Mouse (Mus musculus) hindbrain, embryonic 11.5 days (tissue): ENCODE results near the gene Anks6. TPM values are rescaled to one million over a fixed set of nuclear protein-coding genes. Genes with fewer than 3 reads are reported as not detected.
A peak's percentile ranks its signal among the peaks of the same experiment; 100 is the strongest.

Source experiments
- ATAC-seq: fragments of 200-750 bp; cut with Nextera tagmentation; 2 replicates; pipeline ENCODE4 v1.8.0; 2017; ENCODE audit warnings: mild to moderate bottlenecking, moderate TSS enrichment, moderate library complexity; ENCODE audit not compliant: low FRiP score
- DNase-seq: peaks from one replicate; pipeline ENCODE4 v3.0.0-alpha.2; 2015; ENCODE audit warnings: low spot score
- H3K27ac ChIP-seq: fragments of 300-500 bp; sonication (generic); 2 replicates; pipeline ENCODE4 v1.5.1; 2014; ENCODE audit warnings: mild to moderate bottlenecking, low read depth, low read length
- H3K27me3 ChIP-seq: fragments of 300-500 bp; sonication (generic); 2 replicates; pipeline ENCODE4 v1.6.1; 2014; ENCODE audit warnings: mild to moderate bottlenecking, low read length, moderate library complexity, mixed read lengths; ENCODE audit not compliant: control insufficient read depth, insufficient read depth
- H3K36me3 ChIP-seq: fragments of 300-500 bp; sonication (generic); 2 replicates; pipeline ENCODE4 v1.6.1; 2014; ENCODE audit warnings: mild to moderate bottlenecking, low read length, moderate library complexity, mixed read lengths; ENCODE audit not compliant: control insufficient read depth, insufficient read depth
- H3K4me1 ChIP-seq: fragments of 300-500 bp; sonication (generic); replicated peaks from 2 replicates; pipeline ENCODE4 v1.6.1; 2014; ENCODE audit warnings: low read length, mixed read lengths; ENCODE audit not compliant: control insufficient read depth, insufficient read depth
- H3K4me2 ChIP-seq: fragments of 300-500 bp; sonication (generic); replicated peaks from 2 replicates; pipeline ENCODE4 v1.6.1; 2014; ENCODE audit warnings: mild to moderate bottlenecking, low read depth, low read length
- H3K4me3 ChIP-seq: fragments of 300-500 bp; sonication (generic); 2 replicates; pipeline ENCODE4 v1.5.1; 2014; ENCODE audit warnings: low read depth, low read length
- H3K9ac ChIP-seq: fragments of 300-500 bp; sonication (generic); 2 replicates; pipeline ENCODE4 v1.6.1; 2014; ENCODE audit warnings: low read depth, low read length
- H3K9me3 ChIP-seq: fragments of 300-500 bp; sonication (generic); 2 replicates; pipeline ENCODE4 v1.6.1; 2016; ENCODE audit warnings: low read length; ENCODE audit not compliant: control insufficient read depth
- WGBS: fragments of 180-500 bp; shearing (Covaris S2); extraction: QIAGEN DNeasy Blood & Tissue Kit; methylation state at CpG from one replicate; pipeline ENCODE4 v1.1.7; 2014; 5-methylcytosine and 5-hydroxymethylcytosine counted together
- polyA plus RNA-seq: library from polyadenylated mRNA; unstranded; fragments of >200 nt; fragmentation: Nextera tagmentation; extraction: Ambion mirVana; gene quantifications from 2 replicates; pipeline ENCODE4 v1.2.1, GENCODE M21; 2014

Anks6 gene
- polyA plus RNA-seq, 1 experiment from 2014 or later, result 2.9 TPM

- no peak for DNase-seq
- Histone ChIP-seq H3K4me1 (no peaks in the 10 kb centered on the region; the same call in 1 of the 2 replicates), H3K9me3 (no peaks in the 10 kb centered on the region), H3K4me3 (no peak overlapping the region), H3K9ac (no peak overlapping the region), H3K27me3 (no peaks in the 10 kb centered on the region), H3K36me3 (no peaks in the 10 kb centered on the region), H3K27ac (no peak overlapping the region), H3K4me2 (no peak overlapping the region)
- ATAC-seq, result 0 out of 2 replicates have a peak, but pooled peaks have one; percentile 7
- 61% methylated on average over 13 of the region's 13 CpGs for WGBS
Measured at GRCm38 (mm10) chr4:47036486-47037320, 20.5 kb downstream of the Anks6 start.

GRCm38 (mm10) chr4:47035536-47035935 lies 21.7 kb downstream of the Anks6 start:
- Histone ChIP-seq H3K4me3 (no peak overlapping the region), H3K4me1 (no peaks in the 10 kb centered on the region; the same call in 1 of the 2 replicates), H3K27me3 (no peaks in the 10 kb centered on the region), H3K9ac (no peak overlapping the region), H3K36me3 (no peaks in the 10 kb centered on the region), H3K4me2 (no peak overlapping the region), H3K27ac (no peak overlapping the region), H3K9me3 (no peaks in the 10 kb centered on the region)
- 71% methylated on average over 14 of the region's 14 CpGs for WGBS
- DNase-seq (peak; percentile 20), ATAC-seq (0 out of 2 replicates have a peak, but pooled peaks have one; percentile 20)

GRCm38 (mm10) chr4:47032171-47032570 lies 25.1 kb downstream of the Anks6 start:
- no peaks in the 10 kb centered on the region for H3K36me3 ChIP-seq
- no peak overlapping the region for H3K9ac ChIP-seq
- no peaks in the 10 kb centered on the region for H3K27me3 ChIP-seq
- WGBS, result 87% methylated on average over 8 of the region's 8 CpGs
- no peak overlapping the region for H3K4me3 ChIP-seq
- no peak for DNase-seq
- H3K9me3 ChIP-seq, result no peaks in the 10 kb centered on the region
- no peak for ATAC-seq
- H3K27ac ChIP-seq, result no peak overlapping the region
- no peaks in the 10 kb centered on the region; the same call in 1 of the 2 replicates for H3K4me1 ChIP-seq
- no peak overlapping the region for H3K4me2 ChIP-seq

DNA sequence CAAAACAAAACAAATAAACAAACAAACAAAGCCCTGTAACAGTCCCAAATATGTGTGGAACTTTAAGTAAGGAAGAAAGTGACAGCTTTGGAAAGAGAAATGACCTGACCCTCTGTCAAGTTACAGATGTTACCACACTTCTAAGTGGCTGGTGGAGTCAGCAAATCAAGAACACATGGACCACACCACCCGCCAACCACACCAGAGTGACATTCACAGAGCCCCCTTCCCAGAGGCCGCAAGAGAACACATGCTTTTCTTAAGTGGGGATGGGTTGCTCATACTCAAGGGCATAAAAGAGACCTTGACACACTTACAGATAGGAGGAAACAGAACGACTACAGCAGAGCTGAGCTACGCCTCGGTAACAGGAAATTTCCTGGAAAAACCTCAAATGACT lies 28.4 kb downstream of the Anks6 start:
- no peak overlapping the region for H3K9ac ChIP-seq
- H3K4me2 ChIP-seq, result no peak overlapping the region
- H3K4me3 ChIP-seq, result no peak overlapping the region
- DNase-seq, result no peak
- 81% methylated on average over 5 of the region's 5 CpGs for WGBS
- H3K27ac ChIP-seq, result no peak overlapping the region
- H3K4me1 ChIP-seq, result no peaks in the 10 kb centered on the region
- H3K36me3 ChIP-seq, result no peaks in the 10 kb centered on the region
- no peaks in the 10 kb centered on the region for H3K9me3 ChIP-seq
- ATAC-seq, result no peak
- H3K27me3 ChIP-seq, result no peaks in the 10 kb centered on the region

- Histone ChIP-seq H3K4me2 (no peak overlapping the region), H3K27me3 (no peaks in the 10 kb centered on the region), H3K9ac (no peak overlapping the region), H3K4me1 (no peaks in the 10 kb centered on the region), H3K9me3 (no peaks in the 10 kb centered on the region), H3K4me3 (no peak overlapping the region), H3K36me3 (no peaks in the 10 kb centered on the region), H3K27ac (no peak overlapping the region)
- ATAC-seq (no peak), DNase-seq (no peak)
- WGBS, result 76% methylated on average over 6 of the region's 6 CpGs
Measured at GRCm38 (mm10) chr4:47023949-47024348, 33.3 kb downstream of the Anks6 start.

DNA sequence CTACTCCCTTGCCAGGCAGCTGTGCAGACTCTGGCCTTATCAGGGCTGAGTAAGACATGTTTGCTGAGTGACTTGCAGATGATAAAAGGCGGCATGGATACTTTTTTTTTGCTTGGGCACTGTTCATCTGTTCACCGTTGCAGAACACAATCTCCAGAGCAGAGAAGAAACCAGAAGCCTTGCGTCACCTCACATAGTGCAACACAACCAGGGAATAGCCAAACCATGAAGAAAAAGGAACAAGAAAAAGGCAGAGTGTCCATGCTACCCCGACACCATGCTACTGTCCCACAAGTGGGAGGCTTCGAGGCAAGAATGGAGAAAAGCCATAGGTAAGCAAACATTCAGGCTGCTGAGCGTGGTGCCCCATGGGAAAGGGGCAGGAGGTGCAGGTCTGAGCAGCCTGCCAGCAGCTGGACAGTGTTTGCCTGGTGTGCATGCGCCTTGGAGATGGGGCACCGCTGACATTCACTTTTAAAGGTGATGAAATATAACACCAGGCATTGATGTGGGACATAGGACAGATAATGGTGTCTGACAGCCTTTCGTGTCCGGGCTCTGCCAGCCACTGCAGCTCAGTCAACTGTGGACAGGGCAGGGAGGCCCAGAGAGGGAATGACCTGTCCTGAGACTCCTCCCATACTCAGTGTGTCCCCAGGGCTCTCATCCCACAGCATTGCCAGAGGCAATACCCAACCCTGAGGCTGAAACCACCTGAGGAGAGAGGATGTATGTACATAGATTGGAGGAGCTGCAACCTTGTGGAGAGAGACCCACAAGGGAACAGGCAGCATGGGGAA lies 34.2 kb downstream of the Anks6 start:
- Histone ChIP-seq H3K4me1 (no peaks in the 10 kb centered on the region), H3K9ac (no peak overlapping the region), H3K4me3 (no peak overlapping the region), H3K4me2 (no peak overlapping the region), H3K9me3 (no peaks in the 10 kb centered on the region), H3K36me3 (no peaks in the 10 kb centered on the region), H3K27me3 (no peaks in the 10 kb centered on the region), H3K27ac (no peak overlapping the region)
- DNase-seq, result no peak
- ATAC-seq, result no peak
- 75% methylated on average over 10 of the region's 10 CpGs for WGBS

GRCm38 (mm10) chr4:47020563-47020962 lies 36.7 kb downstream of the Anks6 start:
- Histone ChIP-seq H3K27me3 (no peaks in the 10 kb centered on the region), H3K4me3 (no peak overlapping the region), H3K36me3 (no peaks in the 10 kb centered on the region), H3K9me3 (no peaks in the 10 kb centered on the region), H3K4me1 (no peaks in the 10 kb centered on the region), H3K9ac (no peak overlapping the region), H3K4me2 (no peak overlapping the region), H3K27ac (no peak overlapping the region)
- ATAC-seq (no peak), DNase-seq (peak; percentile 75)
- WGBS, result 14% methylated on average over 5 of the region's 5 CpGs

DNA sequence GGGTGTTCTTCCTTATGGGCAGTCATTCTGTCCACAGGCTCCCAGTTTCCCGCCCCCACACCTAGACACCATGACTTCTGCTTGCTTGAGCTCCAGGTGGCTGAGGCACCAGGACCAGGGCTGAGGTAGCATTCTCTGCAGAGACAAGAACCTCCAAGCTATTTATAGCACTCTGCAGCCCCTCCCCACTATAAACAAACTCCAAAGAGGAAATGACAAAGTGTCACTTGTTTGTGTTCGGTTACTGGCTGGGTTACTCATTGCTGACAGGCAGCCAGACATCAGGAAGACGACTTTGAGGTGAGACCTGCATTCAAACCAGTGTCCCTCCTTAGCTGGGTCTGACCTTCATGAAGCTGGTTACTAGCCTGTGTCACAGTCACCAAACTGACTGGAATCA lies 42.1 kb downstream of the Anks6 start:
- Histone ChIP-seq H3K9ac (no peak overlapping the region), H3K27me3 (no peaks in the 10 kb centered on the region), H3K27ac (no peak overlapping the region), H3K4me3 (no peak overlapping the region), H3K4me1 (no peaks in the 10 kb centered on the region), H3K36me3 (no peaks in the 10 kb centered on the region; the same call in 1 of the 2 replicates), H3K9me3 (no peaks in the 10 kb centered on the region), H3K4me2 (no peak overlapping the region)
- ATAC-seq, result no peak
- no peak for DNase-seq
- 63% methylated on average over 3 of the region's 3 CpGs for WGBS
